Mouse (Mus musculus): ENCODE measurements around the gene Cyp11a1.

GRCm38 (mm10) chr9:57985304-57985703 lies 20.9 kb upstream of the Cyp11a1 start:
- TF ChIP-seq POLR2A (IDR thresholded peaks at IDR 0.05; ENCODE audit: low read depth, low read length): no peak
- TF ChIP-seq CTCF (IDR thresholded peaks at IDR 0.05; ENCODE audit: extremely low read depth, insufficient read length, insufficient replicate concordance, low read depth, low read length): no peak
